Mouse (Mus musculus) adrenal gland, adult 8-10 months (tissue): ENCODE measurements at regions not wholly inside any gene's neighbourhood (a gene's known extent, or its start where the extent isn't known, plus 50 kb on each side); places are given as distances from the start of the nearest gene placed in this dataset.
A peak's percentile ranks its signal among the peaks of the same experiment; 100 is the strongest.

Experiments used
- DNase-seq: peaks from one replicate; pipeline ENCODE4 v3.0.0; 2022

GRCm38 (mm10) chr3:118248768-118249167 lies 313.2 kb upstream of the Dpyd start:
- DNase-seq = no peak

GRCm38 (mm10) chr3:118275917-118276316 lies 286.0 kb upstream of the Dpyd start:
- no peak for DNase-seq

DNA sequence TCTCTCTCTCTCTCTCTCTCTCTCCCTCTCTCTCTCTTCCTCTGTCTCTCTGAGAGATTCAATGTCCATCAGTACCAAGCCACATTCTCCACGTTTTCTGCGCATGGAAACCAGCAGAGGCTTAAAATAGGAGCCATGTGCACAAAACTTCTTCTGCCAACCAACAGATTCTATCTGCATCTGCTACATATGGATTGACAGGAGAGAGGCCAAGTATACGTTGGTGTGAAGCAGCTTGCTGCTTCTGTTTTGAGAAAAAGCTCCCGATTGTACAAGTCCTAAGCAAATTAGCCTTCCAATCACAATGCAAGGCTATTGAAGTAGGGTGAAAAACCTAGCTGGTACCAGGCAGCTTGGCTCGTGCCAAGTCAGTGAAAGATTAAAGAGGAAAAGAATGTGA lies 283.7 kb upstream of the Dpyd start:
- no peak for DNase-seq

GRCm38 (mm10) chr3:118286946-118287345 lies 275.0 kb upstream of the Dpyd start:
- DNase-seq = peak; percentile 18

GRCm38 (mm10) chr3:118325111-118325510 lies 236.8 kb upstream of the Dpyd start:
- no peak for DNase-seq

GRCm38 (mm10) chr3:118328237-118328636 lies 233.7 kb upstream of the Dpyd start:
- DNase-seq = no peak

DNA sequence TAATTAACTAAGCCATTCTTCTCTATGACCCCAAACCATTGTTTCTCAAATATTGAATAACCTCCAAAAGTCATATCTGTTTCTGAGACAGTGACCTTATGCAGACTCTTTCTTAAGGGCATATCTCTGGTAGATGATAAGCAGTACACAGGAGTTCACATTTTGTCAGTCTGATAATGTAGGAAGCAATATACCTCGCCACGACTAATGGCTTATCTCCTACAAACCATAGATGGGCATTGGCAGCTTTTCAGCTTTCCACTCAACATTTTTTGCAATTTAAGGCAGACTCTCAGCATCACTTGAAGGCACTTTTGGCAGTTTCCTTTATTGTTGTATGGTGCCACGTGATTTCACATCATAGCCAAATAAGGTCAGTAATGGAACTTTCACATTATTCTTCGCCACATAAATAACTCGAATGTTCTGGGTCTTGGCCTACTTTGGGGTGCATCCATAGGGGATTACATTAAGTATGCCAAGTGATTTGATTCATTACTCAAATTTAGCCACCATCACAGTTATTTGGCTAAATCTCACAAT lies 232.7 kb upstream of the Dpyd start:
- DNase-seq = no peak

- no peak for DNase-seq
Observed at GRCm38 (mm10) chr3:118331559-118331958, 230.4 kb upstream of the Dpyd start.

- DNase-seq = no peak
Observed at GRCm38 (mm10) chr3:118338716-118339115, 223.2 kb upstream of the Dpyd start.

DNA sequence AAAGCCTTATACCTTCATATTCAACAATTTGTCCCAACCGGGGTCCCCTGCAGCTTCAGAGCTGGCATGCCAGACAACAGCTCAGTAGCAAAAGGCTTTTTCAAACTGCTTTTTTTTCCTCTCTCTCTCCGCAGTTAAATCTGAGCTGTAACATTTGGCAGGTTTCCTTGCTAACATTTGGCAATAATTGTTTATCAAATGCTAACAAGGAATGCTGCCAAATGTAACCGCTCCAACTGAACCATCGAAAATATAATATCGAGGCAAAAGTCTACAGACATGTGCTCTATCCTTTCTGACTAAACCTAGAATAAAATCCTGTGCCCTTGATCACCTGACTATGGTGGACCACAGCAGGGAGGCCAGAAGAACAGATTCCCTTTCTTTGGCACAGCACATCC lies 200.2 kb upstream of the Dpyd start:
- no peak for DNase-seq
